Mouse (Mus musculus) right cerebral cortex, postnatal 25 days (tissue): Measurements from ENCODE around the gene Gm11444.
A peak's percentile ranks its signal among the peaks of the same experiment; 100 is the strongest.

Source experiments
- DNase-seq: peaks from one replicate; pipeline ENCODE4 v3.0.0; 2022

Gm11444 gene

DNA sequence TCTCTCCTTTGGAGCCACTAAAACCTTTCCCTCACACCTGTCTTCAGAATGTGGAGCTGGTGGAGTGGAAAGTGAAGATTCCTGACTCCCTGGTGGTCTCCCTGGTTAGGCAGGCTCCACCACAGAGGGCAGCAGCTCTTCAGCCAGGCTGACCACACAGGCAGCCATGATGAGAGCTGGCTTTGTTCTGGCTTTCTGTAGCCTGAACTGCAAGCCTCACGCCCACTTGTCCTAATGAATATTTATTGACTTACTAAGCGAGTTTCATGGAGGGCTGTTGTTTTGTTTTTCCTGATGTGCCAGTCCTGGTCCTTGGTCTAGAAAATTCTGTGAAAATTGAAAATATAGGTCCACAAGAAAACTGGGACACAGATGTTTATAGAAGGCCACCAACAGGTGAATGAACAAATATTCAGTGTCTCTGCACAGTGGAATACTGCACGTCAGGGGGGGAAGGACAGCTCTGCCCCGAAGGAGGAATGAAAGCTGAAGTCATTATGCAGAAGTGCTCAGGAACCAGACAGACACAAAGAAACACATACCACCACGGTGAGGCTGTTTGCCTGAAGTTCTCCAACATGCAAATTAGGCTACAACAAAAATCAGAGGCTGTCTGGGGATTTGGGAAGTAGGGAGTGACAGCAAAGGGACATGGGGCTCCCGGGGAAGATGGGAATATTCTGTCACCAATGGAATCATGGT, 8.0 kb upstream of the Gm11444 start:
- DNase-seq = no peak

- DNase-seq = no peak
Observed at GRCm38 (mm10) chr11:85850758-85851157, 625 bp upstream of the Gm11444 start.

GRCm38 (mm10) chr11:85849037-85849436, 1.1 kb downstream of the Gm11444 start:
- DNase-seq = peak; percentile 43

GRCm38 (mm10) chr11:85846509-85846908, 3.6 kb downstream of the Gm11444 start:
- no peak for DNase-seq

- DNase-seq = no peak
Observed at GRCm38 (mm10) chr11:85845921-85846320, 4.2 kb downstream of the Gm11444 start.

DNA sequence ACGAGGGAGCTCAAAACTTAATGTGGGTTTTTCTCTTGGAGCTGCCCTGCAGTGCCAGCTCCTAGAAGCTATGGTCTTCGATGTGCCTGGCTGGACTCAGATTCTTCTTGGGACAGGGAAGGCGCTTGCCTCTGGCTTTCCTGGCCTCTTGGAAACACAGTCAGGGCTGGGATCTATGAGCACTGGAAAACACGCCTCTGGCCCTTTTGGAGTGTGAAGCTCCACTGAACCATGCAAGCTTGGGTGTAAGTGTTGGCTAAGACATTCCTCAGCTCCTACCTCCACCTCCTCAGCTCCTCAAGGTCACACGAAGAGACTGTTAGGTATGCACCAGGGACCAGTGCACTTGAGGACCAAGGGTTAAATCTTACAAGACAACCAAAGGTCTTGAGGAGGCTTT, 5.2 kb downstream of the Gm11444 start:
- no peak for DNase-seq

DNA sequence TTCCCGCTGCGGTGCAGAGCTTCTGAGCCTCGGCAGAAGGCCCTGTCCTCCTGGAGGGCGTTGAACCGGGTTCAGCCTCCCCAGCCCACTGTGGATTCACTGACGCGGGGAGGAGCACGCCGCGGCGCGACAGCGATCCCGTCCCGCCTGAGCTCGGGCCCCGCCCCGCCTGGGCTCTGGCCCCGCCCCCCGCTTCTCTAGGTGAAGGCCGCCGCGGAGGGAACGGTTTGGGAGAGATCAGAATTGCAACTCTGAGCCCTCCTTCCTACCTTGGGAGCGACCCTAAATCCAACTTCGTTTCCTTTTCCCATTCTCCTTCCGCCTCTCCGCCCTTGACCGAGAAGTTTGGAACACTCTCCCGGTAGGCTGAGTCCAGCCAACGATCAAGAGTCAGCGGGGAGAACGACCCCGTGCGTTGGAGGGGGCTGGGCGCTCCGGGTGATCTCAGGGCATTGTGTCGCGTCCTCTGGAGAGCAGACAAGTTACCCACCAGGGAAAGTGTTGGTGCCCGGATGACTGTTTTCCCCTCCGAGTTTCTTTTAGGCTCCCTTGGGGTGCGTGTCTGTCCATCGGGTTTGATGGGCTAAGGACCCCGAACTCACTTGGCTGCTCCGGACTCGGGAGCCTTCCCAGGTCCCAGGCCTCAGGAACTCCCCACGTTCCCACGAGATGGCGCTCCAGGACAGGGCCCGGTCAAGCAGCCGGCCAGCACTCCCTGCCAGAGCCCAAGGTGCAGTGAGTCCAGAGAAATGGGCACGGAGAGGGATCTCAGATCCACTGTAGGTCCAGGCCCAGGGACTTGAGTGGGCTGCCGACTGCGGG, 5.8 kb downstream of the Gm11444 start:
- peak; percentile 65 for DNase-seq

GRCm38 (mm10) chr11:85843347-85843692, 6.8 kb downstream of the Gm11444 start:
- peak; percentile 20 for DNase-seq

DNA sequence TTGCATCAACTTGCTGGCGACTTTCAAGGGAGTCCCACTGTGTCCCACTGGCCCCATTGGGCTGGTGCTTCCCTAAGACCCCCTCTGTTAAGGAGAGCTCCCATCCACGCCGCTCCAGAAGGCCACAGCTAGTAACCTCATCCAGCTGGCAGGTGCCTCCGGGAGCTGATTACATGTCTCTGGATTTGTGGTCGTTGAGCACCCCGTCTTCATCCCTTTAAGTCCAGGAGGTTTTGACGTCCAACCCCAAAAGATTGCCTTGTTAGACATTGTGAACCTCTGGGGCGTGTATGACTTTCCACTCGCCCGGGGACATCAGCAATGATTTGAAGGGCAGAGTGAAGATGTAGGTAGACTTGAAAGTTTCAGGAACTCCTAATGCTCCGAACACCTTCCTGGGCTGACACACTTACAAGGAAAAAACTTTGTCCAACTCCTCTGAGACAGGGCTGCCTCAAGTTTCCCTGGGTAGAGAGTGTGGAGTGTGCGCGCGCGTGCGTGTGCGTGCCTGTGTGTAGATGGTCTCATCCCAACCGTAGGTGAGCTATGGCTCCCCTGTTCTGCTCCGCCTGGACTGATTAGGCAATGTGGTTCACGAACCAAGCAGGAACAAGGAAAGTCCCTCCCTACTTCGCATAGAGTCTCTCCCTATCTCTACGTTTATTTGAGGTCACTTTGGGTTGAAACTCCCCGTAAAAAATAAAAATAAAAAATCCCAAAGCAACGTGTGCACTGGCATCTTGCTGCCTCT, 7.4 kb downstream of the Gm11444 start:
- no peak for DNase-seq

DNA sequence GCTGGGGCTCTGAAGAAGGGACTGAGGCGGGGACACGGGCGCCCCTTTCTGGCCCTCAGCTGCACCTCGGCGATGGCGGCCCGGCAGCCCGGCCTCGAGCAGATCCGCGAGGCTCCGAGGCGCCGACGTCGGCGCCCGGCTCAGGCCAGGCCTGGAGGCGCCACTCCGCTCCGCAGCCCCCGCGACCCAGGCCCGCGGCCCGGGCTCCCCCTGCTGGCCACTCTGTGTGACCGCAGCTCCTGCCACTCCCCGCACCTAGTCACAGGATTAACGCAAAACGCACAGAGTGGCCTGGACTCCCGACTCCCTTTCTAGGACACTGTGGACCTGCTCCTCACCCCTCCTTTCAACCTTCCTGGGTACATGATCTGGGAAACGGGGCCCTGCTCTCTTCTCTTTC, 8.2 kb downstream of the Gm11444 start:
- peak; percentile 43 for DNase-seq

DNA sequence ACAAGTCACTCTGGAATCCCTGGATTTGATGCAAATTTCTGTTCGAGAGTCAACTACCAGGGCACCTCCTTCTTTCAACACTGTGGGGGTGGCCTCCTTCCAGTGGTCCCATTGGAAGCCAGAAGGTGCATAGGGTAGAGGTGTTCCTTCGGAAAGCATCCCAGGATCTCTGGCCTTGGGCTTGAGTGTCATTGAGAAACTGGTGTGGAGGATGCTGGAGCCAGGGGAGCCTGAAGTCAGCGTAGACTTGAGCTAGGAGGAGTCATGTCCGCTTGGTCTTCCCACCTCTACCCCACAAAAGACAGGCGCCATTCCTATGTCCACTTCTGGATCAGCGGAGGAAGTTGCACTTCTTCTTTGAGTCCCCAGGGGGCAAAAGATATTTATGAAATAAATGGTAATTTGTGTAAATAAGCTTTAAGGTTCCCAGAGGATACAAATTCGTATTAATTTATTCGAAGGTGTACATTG, 8.9 kb downstream of the Gm11444 start:
- no peak for DNase-seq

GRCm38 (mm10) chr11:85840803-85841145, 9.4 kb downstream of the Gm11444 start:
- no peak for DNase-seq

DNA sequence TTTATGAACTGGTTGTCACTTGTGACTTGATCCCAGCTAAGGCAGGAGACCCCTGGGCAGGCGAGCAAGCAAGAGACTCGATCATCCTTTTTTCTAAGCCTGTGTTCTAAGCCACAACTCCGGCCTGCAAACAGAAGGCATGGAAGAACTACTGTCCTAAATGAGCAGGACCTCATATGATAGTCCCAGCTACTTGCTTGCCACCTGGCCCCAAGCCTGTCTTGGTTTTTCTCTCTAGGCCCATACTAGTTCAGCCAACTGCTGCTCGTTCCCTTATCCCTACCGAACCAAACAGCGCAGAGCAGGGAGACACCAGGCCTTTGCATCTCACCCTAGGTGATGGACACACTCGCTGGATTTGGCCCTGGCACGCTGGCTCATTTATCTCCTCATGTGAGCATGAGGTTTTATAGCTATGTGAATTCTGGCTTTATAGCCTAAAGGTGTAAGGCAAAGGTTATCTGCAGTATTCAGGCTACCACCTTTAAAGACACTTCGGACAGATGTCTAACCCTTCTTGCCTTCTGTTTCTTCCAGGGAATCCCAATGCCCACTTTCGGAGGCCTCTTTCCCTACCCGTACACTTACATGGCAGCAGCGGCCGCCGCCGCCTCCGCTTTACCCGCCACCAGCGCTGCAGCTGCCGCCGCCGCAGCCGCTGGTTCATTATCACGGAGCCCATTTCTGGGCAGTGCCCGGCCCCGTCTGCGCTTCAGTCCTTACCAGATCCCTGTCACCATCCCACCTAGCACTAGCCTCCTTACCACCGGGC, 9.9 kb downstream of the Gm11444 start:
- no peak for DNase-seq

DNA sequence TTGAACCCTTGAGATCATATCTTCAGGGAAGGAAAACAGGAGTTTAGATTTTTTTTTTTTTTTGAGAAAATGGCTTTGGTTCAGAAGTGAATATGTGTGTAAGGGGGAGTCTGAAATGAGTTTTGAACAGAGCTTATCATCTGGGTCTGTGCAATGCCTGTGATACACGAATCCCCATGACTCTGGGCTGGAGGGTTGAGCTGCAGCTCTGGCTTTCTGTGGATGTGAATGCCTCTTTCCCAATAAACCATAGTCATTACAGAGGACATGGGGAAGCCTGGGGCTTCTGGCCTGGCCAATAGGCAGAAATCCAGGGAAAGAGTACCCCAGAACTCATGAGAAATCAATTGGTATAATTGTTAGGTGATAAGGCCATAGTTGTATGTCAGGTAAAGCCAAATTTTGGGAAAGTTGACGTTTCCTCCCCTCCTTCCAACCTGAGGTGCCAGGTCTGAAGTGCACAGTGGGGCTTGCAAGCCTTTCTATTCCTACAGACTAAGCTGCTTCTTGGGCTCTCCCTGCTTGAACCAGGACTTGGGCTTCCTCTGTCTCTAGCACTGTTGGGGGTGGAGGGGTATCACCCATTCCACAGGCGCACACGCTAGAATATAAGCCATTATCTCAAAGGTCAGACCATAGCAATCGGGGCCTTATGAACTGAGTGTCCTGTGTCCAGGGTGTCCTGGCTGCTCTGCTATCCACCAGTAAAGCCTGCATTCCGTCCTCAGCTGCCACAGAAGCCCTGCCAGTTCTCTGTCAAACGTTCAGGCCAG, 10.7 kb downstream of the Gm11444 start:
- DNase-seq = no peak

DNA sequence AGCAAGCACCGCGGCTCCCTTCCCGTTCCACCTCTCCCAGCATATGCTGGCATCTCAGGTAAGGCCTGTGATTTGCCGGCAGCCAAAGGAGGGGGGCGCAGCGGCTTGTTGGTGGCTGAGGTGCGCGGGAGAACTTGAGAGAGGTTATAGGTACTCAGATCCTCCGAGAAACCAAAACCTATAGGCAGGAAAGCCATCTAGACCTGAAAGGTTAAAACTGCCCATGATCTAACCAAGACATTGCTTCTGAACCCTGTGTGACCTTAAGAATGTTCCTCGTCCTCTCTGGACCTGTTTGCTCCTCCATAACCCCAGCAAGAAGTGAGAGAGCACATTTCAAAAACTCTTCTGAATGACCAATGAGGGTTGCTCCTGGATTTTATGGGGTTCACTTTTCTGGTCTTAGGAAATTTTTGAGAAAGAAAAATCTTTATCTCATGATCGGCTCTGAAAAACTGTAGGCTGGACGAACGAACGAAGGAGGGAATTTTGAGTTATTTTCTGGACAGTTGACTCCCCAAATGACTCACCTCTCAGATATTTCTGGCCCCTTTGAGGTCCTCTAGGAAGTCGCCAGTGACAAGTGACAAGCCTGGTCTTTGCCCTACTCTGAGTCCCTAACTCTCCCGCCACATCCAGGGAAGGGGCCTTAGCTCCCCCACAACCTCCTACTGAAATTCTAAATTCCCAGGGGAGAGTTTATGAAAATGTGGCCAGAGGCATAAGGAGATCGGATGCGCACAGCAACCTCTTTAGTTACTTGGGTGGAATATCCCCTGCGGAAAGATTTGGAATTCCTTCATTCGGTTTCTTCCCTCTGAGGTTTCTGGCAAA, 11.5 kb downstream of the Gm11444 start:
- no peak for DNase-seq

DNA sequence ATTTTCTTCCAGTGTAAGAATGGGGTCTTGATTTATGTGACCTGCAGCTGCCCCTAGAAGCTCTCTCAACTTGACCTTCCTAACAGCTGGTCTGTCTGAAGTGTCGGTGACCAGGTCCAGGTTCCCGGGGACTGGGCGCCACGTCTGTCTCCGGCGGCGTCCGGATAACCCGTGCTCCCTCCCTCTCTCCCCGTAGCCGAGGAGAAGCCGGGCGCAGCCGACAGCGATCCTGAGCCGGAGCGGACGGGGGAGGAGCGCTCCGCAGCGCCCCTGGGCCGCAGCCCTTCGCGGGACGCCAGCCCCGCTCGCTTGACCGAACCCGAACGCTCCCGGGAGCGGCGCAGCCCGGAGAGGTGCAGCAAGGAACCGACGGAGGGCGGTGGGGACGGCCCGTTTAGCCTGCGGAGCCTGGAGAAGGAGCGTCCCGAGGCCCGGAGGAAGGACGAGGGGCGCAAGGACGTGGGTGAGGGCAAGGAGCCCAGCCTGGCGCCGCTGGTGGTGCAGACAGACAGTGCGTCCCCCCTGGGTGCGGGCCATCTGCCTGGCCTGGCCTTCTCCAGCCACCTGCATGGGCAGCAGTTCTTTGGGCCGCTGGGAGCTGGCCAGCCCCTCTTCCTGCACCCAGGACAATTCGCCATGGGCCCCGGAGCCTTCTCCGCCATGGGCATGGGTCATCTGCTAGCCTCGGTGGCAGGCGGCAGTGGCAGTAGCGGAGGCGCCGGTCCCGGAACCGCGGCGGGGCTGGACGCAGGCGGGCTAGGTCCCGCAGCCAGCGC, 12.3 kb downstream of the Gm11444 start:
- peak; percentile 22 for DNase-seq

- DNase-seq = no peak
Observed at GRCm38 (mm10) chr11:85837291-85837647, 12.9 kb downstream of the Gm11444 start.

GRCm38 (mm10) chr11:85836523-85837290, 13.4 kb downstream of the Gm11444 start:
- no peak for DNase-seq

DNA sequence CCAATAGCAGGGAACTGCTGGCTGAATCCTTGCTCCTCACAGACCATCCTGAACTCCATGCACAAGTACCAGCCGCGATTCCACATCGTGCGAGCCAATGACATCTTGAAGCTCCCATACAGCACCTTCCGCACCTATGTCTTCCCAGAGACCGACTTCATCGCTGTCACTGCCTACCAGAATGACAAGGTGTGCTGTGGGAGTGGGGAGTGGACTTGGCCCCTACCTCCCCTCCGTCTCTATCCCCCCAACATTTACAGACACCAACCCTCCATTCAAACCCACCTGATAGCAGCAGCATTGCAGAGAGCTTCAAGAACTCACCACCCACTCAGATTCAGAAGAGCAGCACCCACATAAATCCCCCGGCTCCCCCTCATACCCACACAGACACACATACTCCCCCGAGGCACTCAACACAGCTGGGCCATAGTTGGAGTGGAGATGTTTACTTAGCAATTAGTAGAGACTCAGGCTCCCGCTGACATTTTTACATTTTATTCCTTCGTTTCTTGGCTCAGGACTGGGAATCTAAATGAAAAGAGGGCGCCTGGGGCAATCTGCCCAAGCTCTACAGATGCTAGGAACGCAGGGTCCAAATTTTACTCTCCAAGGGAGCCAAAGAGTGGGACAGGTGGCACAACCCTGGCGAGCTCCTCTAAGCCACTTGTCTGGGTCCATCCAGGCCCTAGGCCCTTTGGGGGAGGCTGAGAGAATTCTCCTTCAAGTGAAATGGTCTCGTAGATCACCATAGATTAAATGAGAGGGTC, 14.2 kb downstream of the Gm11444 start:
- no peak for DNase-seq
